Mouse (Mus musculus) olfactory bulb, adult 2 months (tissue): Measurements from ENCODE around the gene Krt80.

Experiments used
- CTCF ChIP-seq: fragments of 200-500 bp; IDR thresholded peaks from 2 replicates; pipeline ENCODE4 v1.5.1; 2012; ENCODE audit warnings: low read depth, mild to moderate bottlenecking, low read length, moderate library complexity; ENCODE audit not compliant: insufficient read depth
- POLR2A ChIP-seq: fragments of 200-500 bp; IDR thresholded peaks from 2 replicates; pipeline ENCODE4 v1.6.1; 2012; ENCODE audit warnings: mild to moderate bottlenecking, low read depth, low read length, moderate library complexity; ENCODE audit not compliant: insufficient read depth

- TF ChIP-seq CTCF: no peak
- TF ChIP-seq POLR2A: no peak
Observed at GRCm38 (mm10) chr15:101352047-101352446, 17.9 kb downstream of the Krt80 start.
